Mouse (Mus musculus) R1 (cell line): Measurements from ENCODE around the gene Mybbp1a.

Source experiments
- DNase-seq: peaks from one replicate; pipeline ENCODE4 v3.0.0-alpha.2; 2018; ENCODE audit warnings: low read depth, low spot score

Gene Mybbp1a

GRCm38 (mm10) chr11:72440965-72441664, at the start of gene Mybbp1a:
Gene Mybbp1a (plus strand): TSS chr11:72441355.
- DNase-seq, result peak; percentile 98

- no peak for DNase-seq
Observed at GRCm38 (mm10) chr11:72393243-72393642, 47.9 kb upstream of the Mybbp1a start.

GRCm38 (mm10) chr11:72393669-72394068, 47.5 kb upstream of the Mybbp1a start:
- no peak for DNase-seq

- no peak for DNase-seq
Observed at GRCm38 (mm10) chr11:72394694-72395093, 46.5 kb upstream of the Mybbp1a start.

- no peak for DNase-seq
Observed at GRCm38 (mm10) chr11:72395652-72396051, 45.5 kb upstream of the Mybbp1a start.

- DNase-seq, result no peak
Observed at GRCm38 (mm10) chr11:72396621-72397020, 44.5 kb upstream of the Mybbp1a start.

GRCm38 (mm10) chr11:72397072-72397471, 44.1 kb upstream of the Mybbp1a start:
- no peak for DNase-seq

GRCm38 (mm10) chr11:72397811-72398525, 43.2 kb upstream of the Mybbp1a start:
- peak; percentile 73 for DNase-seq

- peak; percentile 77 for DNase-seq
Observed at GRCm38 (mm10) chr11:72401068-72401467, 40.1 kb upstream of the Mybbp1a start.

- DNase-seq, result peak; percentile 89
Observed at GRCm38 (mm10) chr11:72402017-72402416, 39.1 kb upstream of the Mybbp1a start.

GRCm38 (mm10) chr11:72402969-72403368, 38.2 kb upstream of the Mybbp1a start:
- DNase-seq, result peak; percentile 47

GRCm38 (mm10) chr11:72405532-72405931, 35.6 kb upstream of the Mybbp1a start:
- no peak for DNase-seq

GRCm38 (mm10) chr11:72406079-72406675, 35.0 kb upstream of the Mybbp1a start:
- DNase-seq, result no peak

GRCm38 (mm10) chr11:72407081-72407480, 34.1 kb upstream of the Mybbp1a start:
- DNase-seq, result no peak

GRCm38 (mm10) chr11:72407574-72407973, 33.6 kb upstream of the Mybbp1a start:
- no peak for DNase-seq

GRCm38 (mm10) chr11:72408451-72409170, 32.5 kb upstream of the Mybbp1a start:
- DNase-seq, result no peak

GRCm38 (mm10) chr11:72409649-72410385, 31.3 kb upstream of the Mybbp1a start:
- no peak for DNase-seq

- DNase-seq, result peak; percentile 69
Observed at GRCm38 (mm10) chr11:72410521-72411092, 30.5 kb upstream of the Mybbp1a start.

- peak; percentile 92 for DNase-seq
Observed at GRCm38 (mm10) chr11:72411093-72411921, 29.8 kb upstream of the Mybbp1a start, which contains the start of gene Smtnl2. Gene Smtnl2 (minus strand): TSS chr11:72411713.

- no peak for DNase-seq
Observed at GRCm38 (mm10) chr11:72411945-72412344, 29.2 kb upstream of the Mybbp1a start.
